Mouse (Mus musculus) C2C12 (cell line): ENCODE results near the gene Rassf1. TPM values are rescaled to one million over a fixed set of nuclear protein-coding genes. Genes with fewer than 3 reads are reported as not detected.

Experiments
- H3K27me3 ChIP-seq: one replicate; pipeline ENCODE4 v1.6.1; 2011; ENCODE audit not compliant: control insufficient read depth, insufficient read depth, insufficient read length
- H3K36me3 ChIP-seq: one replicate; pipeline ENCODE4 v1.6.1; 2011; ENCODE audit not compliant: control insufficient read depth, insufficient read depth
- H3K4me3 ChIP-seq: one replicate; pipeline ENCODE4 v1.5.1; 2011; ENCODE audit warnings: mild to moderate bottlenecking, control low read depth; ENCODE audit not compliant: poor library complexity, insufficient read depth, severe bottlenecking
- H3K79me2 ChIP-seq: one replicate; pipeline ENCODE4 v1.6.1; 2011; ENCODE audit not compliant: control insufficient read depth, insufficient read depth
- H3K79me3 ChIP-seq: one replicate; pipeline ENCODE4 v1.6.1; 2011; ENCODE audit warnings: low read depth, control low read depth
- H3ac ChIP-seq: one replicate; pipeline ENCODE3; 2011; ENCODE audit warnings: low read depth; ENCODE audit not compliant: control insufficient read depth, insufficient read length
- CEBPB ChIP-seq: IDR thresholded peaks from one replicate; pipeline ENCODE4 v1.6.1; 2011; ENCODE audit warnings: low read depth, mild to moderate bottlenecking, control low read depth, moderate library complexity
- CTCF ChIP-seq: IDR thresholded peaks from one replicate; pipeline ENCODE4 v1.5.1; 2011; ENCODE audit not compliant: control insufficient read depth, insufficient read depth, insufficient read length
- FOSL1 ChIP-seq: IDR thresholded peaks from one replicate; pipeline ENCODE4 v1.8.0; 2011; ENCODE audit warnings: mild to moderate bottlenecking, low read length; ENCODE audit not compliant: poor library complexity, insufficient read depth, severe bottlenecking
- MAX ChIP-seq: IDR thresholded peaks from one replicate; pipeline ENCODE4 v1.6.1; 2011; ENCODE audit warnings: mild to moderate bottlenecking, control low read depth
- MYOD1 ChIP-seq: IDR thresholded peaks from one replicate; pipeline ENCODE4 v1.6.1; 2011; ENCODE audit warnings: low read depth; ENCODE audit not compliant: control insufficient read depth, insufficient read length
- MYOG ChIP-seq: IDR thresholded peaks from one replicate; pipeline ENCODE4 v1.6.1; 2011; ENCODE audit not compliant: control insufficient read depth, insufficient read length; ENCODE audit errors: extremely low read depth
- USF1 ChIP-seq: IDR thresholded peaks from one replicate; pipeline ENCODE4 v1.6.1; 2011; ENCODE audit warnings: low read depth, mild to moderate bottlenecking, control low read depth, moderate library complexity
- polyA plus RNA-seq: library from polyadenylated mRNA; unstranded; fragments of >200 nt; fragmentation: generic; extraction: Trizol; gene quantifications from one replicate; pipeline ENCODE4 v1.2.1, GENCODE M21; 2012; ENCODE audit warnings: missing spikeins

Rassf1 gene
- polyA plus RNA-seq, 1 experiment, result 89.7 TPM

DNA sequence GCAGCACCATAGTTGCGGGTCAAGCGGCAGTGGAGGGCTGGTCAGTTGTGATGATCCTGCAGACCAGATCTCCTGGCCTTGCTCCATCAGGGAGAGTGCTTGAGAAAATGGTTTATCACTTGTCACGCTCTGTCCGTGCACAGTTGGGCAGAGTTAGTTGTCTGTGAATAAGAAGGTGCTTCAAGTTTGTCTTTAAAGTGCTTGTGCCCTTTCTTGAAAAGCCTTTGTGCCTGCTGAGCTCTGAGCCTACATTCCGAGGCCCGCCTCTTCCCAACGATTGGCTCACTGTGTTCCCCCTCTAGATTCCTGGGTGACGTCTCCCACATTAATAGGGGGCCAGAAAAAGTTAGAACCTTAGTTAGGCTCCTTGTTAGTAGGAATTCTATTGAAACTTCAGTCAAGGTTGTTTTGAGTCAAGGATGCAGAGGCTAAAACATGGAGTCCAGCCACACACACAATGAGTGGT is 568 bp downstream of the Rassf1 start:
- H3K79me3 ChIP-seq, result peaks cover 28% of the 10 kb centered on the region
- H3K27me3 ChIP-seq, result no peaks in the 10 kb centered on the region
- peak overlapping the region; percentile 84 for H3ac ChIP-seq
- peaks cover 7% of the 10 kb centered on the region for H3K36me3 ChIP-seq
- peaks cover 49% of the 10 kb centered on the region for H3K79me2 ChIP-seq
- TF ChIP-seq CEBPB, result no peak
- TF ChIP-seq MYOG, result no peak
- no peak for TF ChIP-seq MYOD1
- no peak for TF ChIP-seq USF1
- TF ChIP-seq MAX, result no peak
- H3K4me3 ChIP-seq, result peak overlapping the region; percentile 45

GRCm38 (mm10) chr9:107552690-107553393 is 1.5 kb downstream of the Rassf1 start:
- Histone ChIP-seq H3K79me2 (peaks cover 59% of the 10 kb centered on the region), H3K27me3 (no peaks in the 10 kb centered on the region), H3ac (peak overlapping the region; percentile 52), H3K36me3 (peaks cover 16% of the 10 kb centered on the region), H3K79me3 (peaks cover 33% of the 10 kb centered on the region), H3K4me3 (no peak overlapping the region)
- TF ChIP-seq MYOG (no peak), MYOD1 (no peak), CTCF (no peak), MAX (no peak), CEBPB (no peak), FOSL1 (no peak), USF1 (no peak)

GRCm38 (mm10) chr9:107553541-107554318 is 2.4 kb downstream of the Rassf1 start:
- Histone ChIP-seq H3K27me3 (no peaks in the 10 kb centered on the region), H3ac (peak overlapping the region; percentile 52), H3K79me3 (peaks cover 34% of the 10 kb centered on the region), H3K36me3 (peaks cover 25% of the 10 kb centered on the region), H3K79me2 (peaks cover 67% of the 10 kb centered on the region), H3K4me3 (peak overlapping the region; percentile 82)
- TF ChIP-seq USF1 (no peak), MYOD1 (no peak), MAX (no peak), CTCF (no peak), MYOG (no peak), CEBPB (no peak), FOSL1 (no peak)

- Histone ChIP-seq H3K4me3 (peak overlapping the region; percentile 82), H3K36me3 (peaks cover 32% of the 10 kb centered on the region), H3ac (peak overlapping the region; percentile 97), H3K79me2 (peaks cover 74% of the 10 kb centered on the region), H3K27me3 (no peaks in the 10 kb centered on the region), H3K79me3 (peaks cover 40% of the 10 kb centered on the region)
- TF ChIP-seq MAX (peak; percentile 73), CTCF (no peak)
Measured at GRCm38 (mm10) chr9:107554319-107554825, 3.0 kb downstream of the Rassf1 start.

DNA sequence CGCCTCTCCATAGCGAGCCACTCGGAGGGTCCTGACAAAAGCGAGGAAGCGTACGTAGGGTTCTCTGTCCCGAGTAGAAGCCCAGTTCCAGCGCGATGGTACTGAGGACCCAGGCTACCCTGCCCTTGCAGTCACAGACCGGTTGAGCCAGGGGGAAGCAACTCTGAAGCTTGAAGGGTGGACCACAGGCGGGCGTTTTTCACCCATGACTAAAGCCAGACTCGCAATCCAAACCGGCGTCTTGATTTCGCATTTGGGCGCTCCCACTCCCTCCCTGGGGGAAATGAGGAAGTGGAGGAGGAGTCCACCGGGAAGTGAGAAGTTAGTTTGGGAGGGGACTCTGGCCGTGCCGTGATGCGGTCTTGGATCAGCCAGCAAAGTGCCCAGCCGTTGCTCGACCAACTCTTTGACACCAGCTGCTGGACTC is 3.7 kb downstream of the Rassf1 start:
- TF ChIP-seq MAX, result no peak
- no peak for TF ChIP-seq CTCF
- TF ChIP-seq MYOG, result no peak
- TF ChIP-seq CEBPB, result no peak
- TF ChIP-seq FOSL1, result no peak
- no peak for TF ChIP-seq MYOD1
- TF ChIP-seq USF1, result no peak
- H3K79me2 ChIP-seq, result peaks cover 80% of the 10 kb centered on the region
- H3ac ChIP-seq, result peak overlapping the region; percentile 97
- H3K4me3 ChIP-seq, result peak overlapping the region; percentile 82
- H3K79me3 ChIP-seq, result peaks cover 43% of the 10 kb centered on the region
- peaks cover 38% of the 10 kb centered on the region for H3K36me3 ChIP-seq
- no peaks in the 10 kb centered on the region for H3K27me3 ChIP-seq
